Mouse (Mus musculus): Measurements from ENCODE around the gene Lcn12.

Gene Lcn12

DNA sequence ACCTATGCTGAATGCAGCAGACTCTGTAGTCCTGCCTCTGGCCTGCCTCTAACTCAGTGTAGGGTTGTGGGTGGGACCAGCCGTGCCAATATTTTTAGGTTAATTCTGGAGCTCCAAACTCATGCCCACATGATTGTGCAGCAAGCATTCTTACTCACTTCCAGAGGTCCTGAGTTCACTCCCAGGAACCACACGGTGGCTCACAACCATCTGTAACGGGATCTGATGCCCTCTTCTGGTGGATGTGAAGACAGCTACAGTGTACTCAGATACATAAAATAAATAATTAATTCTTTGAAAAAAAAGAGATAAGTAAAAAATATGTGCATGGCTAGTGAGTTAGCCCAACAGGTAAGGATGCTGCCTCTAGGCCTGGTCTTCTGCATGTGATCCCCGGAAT, 2.8 kb upstream of the Lcn12 start:
- DNase-seq (ENCODE audit: low spot score), result no peak

DNA sequence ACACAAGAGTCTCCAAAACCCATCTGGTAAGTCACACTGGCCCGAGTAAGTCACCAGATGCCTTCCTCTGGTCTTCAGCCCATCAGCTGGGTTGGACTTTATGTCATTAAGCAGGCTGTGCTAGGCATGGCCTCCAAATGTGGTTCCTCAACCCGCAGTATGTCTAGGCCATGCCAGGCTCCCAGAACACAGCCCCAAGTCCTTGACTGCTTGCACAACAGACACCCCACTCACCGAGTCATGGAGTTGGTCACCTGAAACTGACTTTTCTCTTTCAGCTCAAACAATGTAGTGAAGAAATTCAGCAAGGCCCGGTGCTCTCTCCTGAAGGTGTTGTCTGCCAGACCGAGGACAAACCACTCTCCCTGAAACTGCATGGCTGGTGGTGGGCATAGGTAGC, 723 bp downstream of the Lcn12 start:
- DNase-seq (ENCODE audit: low spot score), result no peak

DNA sequence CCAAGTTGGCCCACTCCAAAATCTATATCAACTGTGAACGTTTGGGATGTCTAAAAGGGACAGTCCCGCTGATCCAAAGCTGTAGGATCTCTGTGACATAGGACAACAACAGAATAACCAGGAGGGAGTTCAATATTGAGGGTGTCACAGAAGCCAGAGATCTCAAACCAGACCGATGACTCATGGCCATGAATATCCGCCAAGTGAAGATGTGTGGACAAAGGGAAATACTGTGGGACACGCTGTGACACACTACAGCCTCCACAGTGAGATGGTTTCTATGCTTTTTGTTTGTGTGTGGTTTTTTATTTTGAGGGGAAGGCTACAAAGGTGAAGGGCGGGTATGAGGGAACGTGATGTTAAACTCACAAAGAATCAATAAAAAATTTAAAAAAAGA, 5.0 kb downstream of the Lcn12 start:
- no peak for DNase-seq (ENCODE audit: low spot score)

DNA sequence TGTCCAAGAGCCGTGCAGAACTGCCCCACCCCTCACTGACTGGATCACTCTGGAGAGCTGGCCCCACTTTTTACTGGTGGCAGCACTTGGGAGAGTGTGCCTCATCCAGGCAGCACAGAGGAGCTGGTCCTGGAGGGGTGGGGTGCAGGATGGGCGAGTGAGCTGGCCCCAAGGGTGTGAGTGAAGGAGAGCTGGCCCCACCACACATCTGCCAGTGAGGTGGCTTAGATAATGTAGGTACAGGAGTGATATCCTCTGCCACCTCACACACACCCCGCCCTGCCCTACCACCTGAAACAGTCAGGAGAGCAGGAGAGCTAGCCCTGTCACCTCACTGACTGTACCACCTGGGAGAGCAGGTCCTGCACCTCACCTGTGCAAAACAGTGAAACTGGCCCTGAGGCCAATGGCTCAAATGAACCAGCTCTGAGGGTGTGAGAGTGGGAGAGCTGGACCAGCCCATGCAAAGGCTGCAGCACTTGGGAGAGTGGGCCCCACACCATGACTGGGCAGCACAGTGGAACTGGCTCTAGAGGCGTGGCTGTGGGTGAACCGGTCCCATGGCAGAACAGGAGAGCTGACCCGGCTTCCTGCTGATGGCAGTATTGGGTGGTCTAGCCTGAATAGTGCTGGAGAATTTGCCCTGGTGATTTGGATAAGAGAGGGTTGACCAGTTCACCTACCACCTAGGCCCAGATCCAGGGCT, 5.6 kb downstream of the Lcn12 start:
- DNase-seq (ENCODE audit: low spot score), result no peak

DNA sequence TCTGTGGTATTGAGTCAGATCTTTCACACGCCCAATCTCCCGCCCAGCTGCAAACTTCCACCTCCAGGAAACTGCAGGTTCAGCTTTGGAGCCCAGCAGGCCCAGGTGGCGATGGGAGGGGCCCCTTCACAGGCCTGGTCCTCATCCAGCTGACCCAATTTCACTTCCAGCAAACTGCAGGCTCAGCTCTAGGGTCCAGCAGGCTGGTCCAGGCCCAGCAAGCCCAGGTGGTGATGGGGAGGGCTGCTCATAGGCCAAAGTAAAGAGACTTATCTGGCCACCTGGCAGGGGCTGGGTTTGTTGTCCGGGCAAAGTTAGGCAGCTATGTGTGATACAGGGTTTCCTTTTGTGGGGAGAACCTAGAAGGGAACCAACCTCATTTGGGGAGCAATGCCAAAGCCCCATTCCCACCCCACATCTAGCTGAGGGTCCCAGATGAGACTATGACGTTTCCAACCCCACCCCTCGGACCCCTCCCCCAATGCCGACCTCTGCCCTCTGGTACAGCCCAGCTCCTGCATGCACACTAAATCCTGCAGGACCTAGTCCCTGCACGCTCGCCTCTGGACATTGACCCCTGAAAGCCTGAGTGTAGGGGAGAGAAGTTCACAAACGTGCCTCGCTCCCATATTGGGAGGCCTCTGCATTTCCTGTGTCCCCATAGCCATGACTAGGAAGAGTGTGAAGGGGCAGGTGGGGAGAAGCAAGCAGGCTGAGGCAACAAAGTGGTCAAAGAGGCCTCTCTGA, 8.6 kb downstream of the Lcn12 start:
- DNase-seq (ENCODE audit: low spot score), result no peak

DNA sequence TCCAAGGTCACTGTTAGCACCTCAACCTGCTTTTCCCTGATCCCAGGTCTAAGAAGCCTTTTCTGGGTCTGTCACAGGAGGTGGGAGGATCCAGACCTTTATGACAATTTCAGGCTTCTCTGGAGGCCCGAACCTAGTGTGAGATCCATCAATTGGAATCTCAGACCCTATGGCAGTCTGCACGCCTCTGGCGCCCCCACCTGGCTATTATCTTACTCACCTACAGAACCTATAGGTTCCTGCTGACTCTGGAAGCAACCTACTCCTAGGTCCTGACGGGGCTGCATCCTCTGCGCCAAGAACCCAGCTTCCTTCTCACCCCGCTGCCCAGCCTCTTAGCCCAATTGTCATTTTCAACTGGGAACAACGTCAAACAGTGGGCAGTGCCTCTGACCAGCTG, 10.7 kb downstream of the Lcn12 start:
- DNase-seq (ENCODE audit: low spot score), result no peak

DNA sequence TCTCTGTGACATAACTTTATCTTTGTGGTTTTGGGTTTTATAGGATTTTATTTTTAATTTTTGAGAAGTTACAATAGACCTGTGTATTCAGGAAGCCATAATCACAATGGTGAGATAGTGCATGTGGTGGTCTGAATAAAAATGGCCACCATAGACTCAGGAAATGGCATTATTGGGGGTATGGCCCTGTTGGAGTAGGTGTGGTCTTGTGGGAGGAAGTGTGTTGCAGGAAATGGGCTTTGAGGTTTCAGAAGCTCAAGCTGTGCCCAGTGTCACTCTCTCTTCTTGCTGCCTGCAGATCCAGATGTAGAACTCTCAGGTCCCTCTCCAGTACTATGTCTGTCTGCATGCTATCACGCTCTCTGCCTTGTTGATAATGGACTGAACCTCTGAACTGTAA, 13.2 kb downstream of the Lcn12 start:
- no peak for DNase-seq (ENCODE audit: low spot score)

DNA sequence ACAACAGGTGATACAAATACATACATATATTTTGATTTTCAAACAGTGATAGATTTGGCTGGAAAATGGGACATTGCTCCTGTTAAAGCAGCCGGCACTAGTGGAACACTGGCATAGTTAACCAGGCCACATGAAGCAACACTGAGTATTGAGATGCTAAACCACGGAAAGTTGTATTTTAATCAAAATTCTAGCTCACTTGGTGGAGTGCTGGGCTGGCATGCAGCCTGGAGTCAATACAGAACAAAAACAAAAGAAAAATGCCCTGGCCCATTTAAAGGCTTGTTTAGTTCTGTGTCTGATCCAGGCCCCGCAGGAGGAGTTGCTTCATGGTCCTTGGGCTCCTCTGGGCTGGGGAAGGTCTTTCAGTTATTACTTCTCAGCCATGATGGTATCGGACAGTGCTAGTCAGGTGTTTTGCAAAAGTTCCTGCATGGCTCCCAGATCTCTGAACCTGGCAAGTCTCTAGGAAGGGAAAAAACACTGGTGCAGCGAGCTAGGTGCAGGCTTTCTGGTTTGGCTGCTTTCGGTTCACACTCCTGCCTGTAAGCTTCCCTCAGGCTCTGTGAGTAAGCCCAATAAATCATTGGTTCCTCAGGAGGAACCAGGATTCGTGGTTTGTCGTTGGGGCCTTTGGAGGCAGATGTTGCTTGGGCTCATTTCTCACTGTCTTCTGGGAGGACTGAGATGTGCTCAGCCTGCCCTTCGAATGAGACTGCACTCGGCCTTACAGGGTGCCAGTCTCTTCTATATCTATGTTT, 14.0 kb downstream of the Lcn12 start:
- DNase-seq (ENCODE audit: low spot score), result no peak

DNA sequence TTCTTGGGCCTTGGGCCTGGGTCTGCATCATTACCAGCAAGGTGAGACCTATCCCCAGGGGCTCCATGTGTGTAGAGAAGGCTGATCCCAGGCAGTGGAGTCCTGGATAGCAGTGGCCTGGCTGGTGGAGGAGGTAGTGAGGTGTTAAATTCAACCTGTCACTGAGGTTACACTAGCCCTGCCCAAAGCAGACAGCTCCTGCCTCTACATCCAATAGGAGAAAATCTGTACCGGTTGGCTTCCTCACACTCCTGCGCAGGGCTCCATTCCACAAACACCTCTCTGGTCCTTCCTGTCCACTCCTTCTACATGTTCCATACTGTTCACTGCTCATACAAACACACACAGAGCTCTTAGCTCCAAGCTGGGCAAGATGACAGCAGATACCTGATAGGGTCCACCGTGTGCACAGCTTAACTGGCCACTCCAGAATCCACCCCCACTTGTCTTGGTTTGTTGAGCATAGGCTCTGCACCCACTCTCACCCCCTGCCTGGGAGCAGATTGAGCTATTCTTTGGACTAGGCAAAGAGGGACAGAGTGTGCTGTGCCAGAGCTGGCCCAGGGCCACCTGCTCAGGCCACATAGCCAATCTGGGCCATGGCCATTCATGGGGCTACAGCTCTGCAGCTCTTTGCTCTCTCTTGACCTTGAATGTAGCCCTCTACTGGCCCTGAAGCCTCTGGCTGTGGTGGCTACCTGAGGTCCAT, 15.6 kb downstream of the Lcn12 start:
- DNase-seq (ENCODE audit: low spot score), result peak; percentile 63

DNA sequence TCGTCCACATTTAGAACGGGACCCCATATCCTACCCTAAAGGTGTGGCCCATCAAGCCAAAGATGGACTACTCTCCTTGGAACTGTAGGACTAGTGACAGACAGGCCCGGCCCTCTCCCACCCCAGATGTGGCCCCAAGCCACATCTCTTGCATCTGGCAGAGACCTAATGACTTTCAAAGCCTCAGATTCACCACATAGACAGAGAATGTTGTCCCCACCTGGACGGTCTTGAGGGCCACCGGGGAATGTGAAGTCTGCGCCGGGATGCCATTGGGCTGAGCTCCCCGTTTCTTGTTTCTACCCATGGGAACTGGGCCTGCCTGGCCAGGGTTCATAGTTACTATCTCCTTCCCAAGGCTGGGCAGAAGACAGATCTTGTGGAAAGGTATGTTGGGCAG, 16.2 kb downstream of the Lcn12 start:
- no peak for DNase-seq (ENCODE audit: low spot score)

DNA sequence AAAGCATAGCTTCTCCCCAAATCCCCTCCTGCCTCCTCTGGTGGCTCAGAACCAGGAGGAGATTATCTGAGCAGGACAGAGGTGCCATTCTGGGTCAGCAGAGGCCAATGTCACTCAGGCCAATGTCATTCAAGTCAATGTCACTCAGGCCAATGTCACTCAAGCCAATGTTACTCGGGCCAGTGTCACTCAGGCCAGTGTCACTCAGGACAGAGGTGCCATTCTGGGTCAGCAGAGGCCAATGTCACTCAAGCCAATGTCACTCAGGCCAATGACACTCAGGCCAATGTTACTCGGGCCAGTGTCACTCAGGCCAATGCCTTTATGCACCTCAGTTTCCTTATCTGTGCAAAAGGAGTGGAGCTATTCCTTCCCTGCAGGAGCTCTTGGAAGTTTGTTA, 21.2 kb downstream of the Lcn12 start:
- no peak for DNase-seq (ENCODE audit: low spot score)

DNA sequence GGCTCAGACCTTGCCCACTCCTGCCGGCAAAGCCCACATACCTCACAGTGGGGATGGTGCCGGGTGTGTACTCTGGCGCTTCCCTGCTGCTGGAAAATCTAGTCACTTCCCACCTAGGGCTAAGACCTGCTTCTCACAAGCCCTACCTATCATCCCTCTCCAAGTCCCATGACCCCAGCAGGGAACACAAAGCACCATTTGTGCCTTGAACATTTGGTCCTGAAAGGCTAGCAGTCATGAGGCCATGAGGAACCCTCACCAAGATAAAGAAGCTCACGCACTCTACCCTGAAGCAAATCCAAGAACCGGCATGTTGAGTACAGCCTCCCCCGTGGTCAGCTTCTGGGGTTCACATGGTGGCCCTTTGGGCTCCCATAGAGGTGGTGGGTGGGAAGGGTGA, 23.7 kb downstream of the Lcn12 start, which contains the start of gene Ptgds:
Gene Ptgds, minus strand, starts transcription at position 78 of the 400 bp plus-strand sequence.
- no peak for DNase-seq (ENCODE audit: low spot score)

DNA sequence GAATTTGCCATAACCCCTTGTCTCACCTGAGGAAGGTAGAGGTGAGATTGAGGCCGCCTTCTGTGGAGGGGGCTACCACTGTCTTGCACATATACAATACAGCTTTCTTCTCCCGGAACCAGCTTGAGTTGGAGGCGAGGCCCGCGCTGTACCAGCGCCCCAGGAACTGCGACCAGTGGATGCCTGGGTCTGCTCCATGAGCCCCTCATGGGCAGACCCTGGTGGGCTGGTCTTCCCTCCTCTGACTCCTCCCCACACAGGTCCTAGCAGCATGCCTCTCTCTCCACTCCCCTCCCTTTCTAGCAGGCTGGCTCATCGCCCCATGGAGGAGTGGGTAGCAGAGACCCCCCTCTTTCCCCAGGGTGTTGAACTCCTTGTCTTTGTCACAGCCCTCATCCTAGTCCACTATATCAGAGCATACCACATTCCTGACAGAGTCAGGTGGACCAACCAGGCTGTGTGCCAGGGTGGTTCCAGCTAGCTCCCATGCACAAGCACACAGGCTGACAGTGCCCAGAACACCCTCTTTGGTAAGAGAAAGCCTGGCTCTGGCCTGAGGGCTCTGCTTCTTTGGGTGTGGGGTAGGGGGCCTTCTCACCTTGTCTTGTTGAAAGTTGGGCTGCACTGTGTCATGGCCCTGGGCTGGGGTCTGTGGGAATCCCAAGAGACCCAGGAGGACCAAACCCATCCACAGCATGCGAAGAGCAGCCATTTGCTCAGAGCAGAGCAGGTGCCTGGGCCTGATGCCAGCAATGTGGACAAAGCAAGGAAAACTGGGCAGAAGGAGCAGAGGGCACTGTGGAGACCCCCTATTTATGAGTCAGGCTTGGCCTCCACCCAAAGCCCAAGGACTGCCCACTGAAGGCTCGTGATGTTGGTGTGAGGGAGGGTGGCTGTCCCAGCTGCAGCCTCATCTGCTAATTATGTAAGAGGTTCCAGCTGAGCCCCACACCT, 24.5 kb downstream of the Lcn12 start:
- DNase-seq (ENCODE audit: low spot score), result peak; percentile 55

DNA sequence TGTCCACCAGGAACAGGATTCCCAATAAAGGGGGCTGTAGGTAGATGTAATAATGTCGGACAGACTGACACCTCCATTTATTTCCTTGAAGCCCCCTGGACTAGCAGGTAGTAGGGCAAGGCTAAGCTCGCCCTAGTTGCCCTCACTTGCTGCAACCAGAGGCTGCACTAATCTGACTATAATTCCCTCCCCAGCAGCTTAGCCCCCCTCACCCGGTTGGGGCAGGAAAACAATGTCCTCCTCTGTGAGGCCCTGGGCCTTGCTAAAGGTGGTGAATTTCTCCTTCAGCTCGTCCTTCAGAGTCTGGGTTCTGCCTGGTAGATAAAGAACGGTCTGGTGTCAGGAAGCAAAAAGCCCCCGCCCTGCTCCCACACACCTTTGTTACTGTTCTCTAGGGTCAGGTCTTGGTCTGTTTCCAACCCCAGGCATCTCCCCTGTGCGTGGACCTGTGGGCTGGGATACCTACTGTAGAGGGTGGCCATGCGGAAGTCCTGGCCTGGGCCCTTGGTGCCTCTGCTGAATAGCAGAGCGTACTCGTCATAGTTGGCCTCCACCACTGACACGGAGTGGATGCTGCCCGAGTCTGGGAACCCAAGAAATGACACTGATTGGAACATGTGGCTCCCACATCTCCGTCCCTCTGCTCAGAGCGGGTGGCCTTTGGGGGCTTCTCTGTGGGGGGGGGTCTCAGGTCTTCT, 26.0 kb downstream of the Lcn12 start:
- no peak for DNase-seq (ENCODE audit: low spot score)

DNA sequence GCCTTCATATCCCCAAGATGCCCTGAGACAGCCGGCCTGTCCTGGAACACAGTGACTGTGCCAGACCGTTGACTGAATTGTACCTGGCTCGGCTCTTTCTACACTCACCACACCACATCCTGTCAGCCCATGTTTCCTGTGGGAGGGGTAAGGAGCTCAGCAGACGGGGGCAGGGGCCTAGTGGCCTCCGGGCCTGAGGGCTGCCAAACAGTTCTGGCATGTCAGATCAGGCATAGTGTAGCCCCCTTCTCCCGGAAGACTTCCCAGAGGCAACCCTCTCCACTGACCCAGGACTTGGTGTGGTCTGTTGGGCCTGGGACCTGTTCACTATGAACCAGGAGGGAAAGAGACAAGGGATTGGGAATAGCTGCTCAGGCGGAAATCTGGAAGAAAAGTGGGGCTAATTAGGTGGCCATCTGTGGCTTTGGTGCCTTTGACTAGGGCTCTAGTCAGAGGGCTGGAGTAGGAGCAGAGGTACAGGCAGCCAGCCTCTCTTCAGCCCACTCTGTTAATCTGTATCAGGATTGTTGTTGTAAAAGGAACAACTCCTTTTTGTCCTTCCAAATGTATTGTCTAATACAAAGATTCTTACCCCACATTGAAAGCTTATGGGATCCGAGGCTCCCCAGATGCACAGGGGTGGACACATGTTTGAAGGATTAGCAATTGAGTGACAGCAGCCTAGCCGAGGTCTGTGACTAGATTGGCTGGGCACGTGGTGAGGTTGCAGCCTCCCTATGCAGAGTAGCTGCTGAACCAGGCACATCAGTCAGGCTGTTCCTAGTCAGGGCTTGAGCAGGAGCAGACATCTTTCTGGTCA, 27.7 kb downstream of the Lcn12 start:
- DNase-seq (ENCODE audit: low spot score), result no peak

DNA sequence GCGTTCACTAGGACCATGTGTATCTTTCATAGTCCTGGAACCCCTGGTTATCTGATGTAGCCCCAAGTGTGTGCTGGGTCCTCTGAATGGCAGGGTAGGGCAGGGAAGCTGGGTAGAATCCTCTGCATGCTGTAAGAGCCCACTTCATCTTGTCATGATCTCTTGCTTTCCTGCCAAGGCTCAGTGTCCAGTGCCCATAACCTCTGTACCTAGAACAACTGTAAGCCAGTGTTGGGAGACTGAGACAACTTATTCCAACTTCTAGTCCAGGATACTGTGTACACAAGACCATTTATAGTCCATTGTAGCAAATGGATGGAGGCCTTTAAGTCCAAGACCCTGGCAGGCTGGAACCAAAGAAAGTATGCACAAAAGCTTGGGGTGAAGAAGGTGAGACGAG, 28.5 kb downstream of the Lcn12 start:
- no peak for DNase-seq (ENCODE audit: low spot score)

DNA sequence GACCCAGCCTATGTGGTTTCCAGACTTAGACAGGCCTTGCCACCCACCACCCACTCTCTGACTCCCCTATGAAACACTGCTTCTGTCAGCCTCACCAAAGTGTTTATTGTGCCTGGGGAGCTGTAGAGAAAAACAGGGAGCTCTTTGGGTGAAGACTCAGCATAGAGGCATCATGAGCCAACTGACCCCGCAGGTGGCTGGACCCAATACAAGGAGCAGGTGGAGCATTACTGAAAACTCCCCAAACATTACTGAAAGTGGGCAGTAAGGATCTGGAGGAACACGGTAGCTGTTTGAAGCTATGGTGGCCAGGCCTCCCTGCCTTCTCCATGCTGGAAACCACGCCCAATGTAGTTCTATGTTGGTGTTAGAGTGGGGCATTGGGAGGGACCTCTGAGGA, 30.1 kb downstream of the Lcn12 start:
- DNase-seq (ENCODE audit: low spot score), result no peak

DNA sequence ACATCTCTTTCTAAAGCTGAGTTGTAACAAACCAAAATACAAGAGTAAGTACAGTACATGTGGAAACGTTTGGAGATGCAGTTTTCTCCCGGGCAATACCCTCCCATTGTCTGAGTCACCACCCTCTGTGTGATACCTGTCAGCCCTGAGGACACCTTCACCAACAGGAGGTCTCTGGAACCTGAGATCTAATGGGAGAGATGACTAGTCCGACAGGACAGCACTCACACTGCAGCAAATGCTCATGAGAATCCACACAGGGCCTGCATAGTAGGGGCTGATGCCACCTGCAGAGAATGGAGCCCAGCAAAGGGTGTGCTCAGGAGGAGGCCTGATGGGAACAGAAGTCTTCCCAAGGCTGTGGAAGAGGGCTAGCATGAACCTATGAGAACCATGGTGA, 32.3 kb downstream of the Lcn12 start:
- DNase-seq (ENCODE audit: low spot score), result no peak

DNA sequence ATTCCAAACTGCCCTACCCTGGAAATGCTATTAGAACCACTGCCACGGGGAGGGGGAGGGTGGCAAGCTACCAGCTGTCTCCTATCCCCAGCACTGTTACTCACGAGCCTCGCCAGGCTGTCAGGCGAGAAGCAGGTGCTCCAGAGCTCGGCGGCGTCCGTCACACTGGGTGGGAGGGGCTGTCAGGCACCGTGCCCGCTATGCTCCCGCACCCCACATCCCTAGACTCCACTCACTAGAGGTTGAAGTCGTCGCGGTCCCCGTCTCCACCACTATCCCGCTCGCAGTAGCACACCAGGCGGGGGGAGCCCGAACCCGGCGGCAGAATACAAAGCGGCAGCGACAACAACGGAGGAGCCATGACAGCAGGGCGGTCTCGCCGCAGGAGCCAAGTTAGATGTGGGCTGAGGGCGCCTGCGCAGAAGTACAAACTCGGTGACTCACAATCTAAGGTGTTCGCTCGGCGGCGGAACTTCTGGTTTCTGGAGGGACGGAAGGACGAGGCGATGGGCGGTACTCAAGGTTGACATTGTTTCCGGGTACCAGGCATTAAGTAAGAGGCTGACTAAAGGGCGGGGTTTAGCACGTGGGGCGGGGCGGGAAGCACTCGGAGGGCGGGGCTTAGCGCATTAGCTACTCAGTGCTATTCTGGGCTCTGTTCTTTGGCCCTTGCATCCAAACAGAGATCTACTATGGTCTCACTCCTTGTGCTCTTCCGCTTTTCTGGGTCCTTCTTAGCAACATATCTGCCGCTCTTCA, 33.0 kb downstream of the Lcn12 start, which contains the start of gene Paxx:
Gene Paxx, minus strand, starts transcription at position 544 of the 759 bp plus-strand sequence.
- DNase-seq (ENCODE audit: low spot score), result peak; percentile 93
